Mouse (Mus musculus): ENCODE data around the gene Fetub. TPM values are rescaled to one million over a fixed set of nuclear protein-coding genes. Genes with fewer than 3 reads are reported as not detected.

The Fetub gene
- polyA plus RNA-seq, 1 experiment: 1.1 TPM

GRCm38 (mm10) chr16:22947371-22947770 lies 29.2 kb downstream of the Fetub start:
- no peak for TF ChIP-seq CTCF (conservative IDR thresholded peaks at IDR 0.05; ENCODE audit: insufficient read depth, insufficient read length, low read depth, low read length)
- no peak for TF ChIP-seq POLR2A (IDR thresholded peaks at IDR 0.05; ENCODE audit: low read depth, low read length)
- WGBS: 83% methylated on average over 2 of the region's 2 CpGs
- Histone ChIP-seq H3K36me3 (ENCODE audit: control insufficient read depth, insufficient read depth, low read length) (no peaks in the 10 kb centered on the region), H3K4me1 (ENCODE audit: control insufficient read depth, insufficient read depth, low read length) (no peaks in the 10 kb centered on the region), H3K27me3 (replicated peaks; ENCODE audit: control insufficient read depth, insufficient read depth, low read length) (no peaks in the 10 kb centered on the region), H3K27ac (ENCODE audit: insufficient read depth, low read depth, low read length) (no peak overlapping the region), H3K4me3 (ENCODE audit: insufficient read depth, low read depth, low read length) (no peak overlapping the region)
- DNase-seq: no peak

- Histone ChIP-seq H3K27ac (ENCODE audit: insufficient read depth, low read depth, low read length) (no peak within 1 kb of the TSS), H3K36me3 (ENCODE audit: control insufficient read depth, insufficient read depth, low read length) (no peaks in the 10 kb centered on the region), H3K4me1 (ENCODE audit: control insufficient read depth, insufficient read depth, low read length) (no peaks in the 10 kb centered on the region), H3K27me3 (replicated peaks; ENCODE audit: control insufficient read depth, insufficient read depth, low read length) (no peaks in the 10 kb centered on the region), H3K4me3 (ENCODE audit: insufficient read depth, low read depth, low read length) (no peak within 1 kb of the TSS)
- TF ChIP-seq CTCF (conservative IDR thresholded peaks at IDR 0.05; ENCODE audit: insufficient read depth, insufficient read length, low read depth, low read length): no peak
- TF ChIP-seq POLR2A (IDR thresholded peaks at IDR 0.05; ENCODE audit: low read depth, low read length): no peak
- DNase-seq: peak; percentile 30
- WGBS: 93% methylated on average over 6 of the region's 6 CpGs
These were observed 32.8 kb downstream of the Fetub start, which contains the start of gene Hrg for GRCm38 (mm10) chr16:22950840-22951395. Gene Hrg, plus strand, starts transcription at chr16:22951072.

- H3K27me3 ChIP-seq (replicated peaks; ENCODE audit: control insufficient read depth, insufficient read depth, low read length): no peaks in the 10 kb centered on the region
- 33% methylated on average over 4 of the region's 4 CpGs for whole genome bisulfite sequencing
- H3K4me1 ChIP-seq (ENCODE audit: control insufficient read depth, insufficient read depth, low read length): no peaks in the 10 kb centered on the region
- no peak overlapping the region for H3K4me3 ChIP-seq (ENCODE audit: insufficient read depth, low read depth, low read length)
- TF ChIP-seq CTCF (conservative IDR thresholded peaks at IDR 0.05; ENCODE audit: insufficient read depth, insufficient read length, low read depth, low read length) (0 out of 2 replicates have a peak, but pooled peaks have one; percentile 28), POLR2A (IDR thresholded peaks at IDR 0.05; ENCODE audit: low read depth, low read length) (no peak)
- peak; percentile 55 for DNase-seq
- no peaks in the 10 kb centered on the region for H3K36me3 ChIP-seq (ENCODE audit: control insufficient read depth, insufficient read depth, low read length)
- no peak overlapping the region for H3K27ac ChIP-seq (ENCODE audit: insufficient read depth, low read depth, low read length)
These were observed 34.9 kb downstream of the Fetub start for GRCm38 (mm10) chr16:22953069-22953468.

- no peaks in the 10 kb centered on the region for H3K27me3 ChIP-seq (replicated peaks; ENCODE audit: control insufficient read depth, insufficient read depth, low read length)
- H3K4me3 ChIP-seq (ENCODE audit: insufficient read depth, low read depth, low read length): no peak overlapping the region
- no peaks in the 10 kb centered on the region for H3K4me1 ChIP-seq (ENCODE audit: control insufficient read depth, insufficient read depth, low read length)
- no peak overlapping the region for H3K27ac ChIP-seq (ENCODE audit: insufficient read depth, low read depth, low read length)
- no peak for DNase-seq
- no peaks in the 10 kb centered on the region for H3K36me3 ChIP-seq (ENCODE audit: control insufficient read depth, insufficient read depth, low read length)
- TF ChIP-seq POLR2A (IDR thresholded peaks at IDR 0.05; ENCODE audit: low read depth, low read length): no peak
- whole genome bisulfite sequencing: 55% methylated on average over 13 of the region's 13 CpGs
These were observed 37.4 kb downstream of the Fetub start for GRCm38 (mm10) chr16:22955397-22956084.

GRCm38 (mm10) chr16:22956085-22956439 lies 37.9 kb downstream of the Fetub start:
- no peak for DNase-seq
- 72% methylated on average over 11 of the region's 11 CpGs for WGBS
- no peak for TF ChIP-seq POLR2A (IDR thresholded peaks at IDR 0.05; ENCODE audit: low read depth, low read length)
- no peak for TF ChIP-seq CTCF (conservative IDR thresholded peaks at IDR 0.05; ENCODE audit: insufficient read depth, insufficient read length, low read depth, low read length)
- Histone ChIP-seq H3K4me3 (ENCODE audit: insufficient read depth, low read depth, low read length) (no peak overlapping the region), H3K36me3 (ENCODE audit: control insufficient read depth, insufficient read depth, low read length) (no peaks in the 10 kb centered on the region), H3K27me3 (replicated peaks; ENCODE audit: control insufficient read depth, insufficient read depth, low read length) (no peaks in the 10 kb centered on the region), H3K4me1 (ENCODE audit: control insufficient read depth, insufficient read depth, low read length) (no peaks in the 10 kb centered on the region), H3K27ac (ENCODE audit: insufficient read depth, low read depth, low read length) (no peak overlapping the region)

DNA sequence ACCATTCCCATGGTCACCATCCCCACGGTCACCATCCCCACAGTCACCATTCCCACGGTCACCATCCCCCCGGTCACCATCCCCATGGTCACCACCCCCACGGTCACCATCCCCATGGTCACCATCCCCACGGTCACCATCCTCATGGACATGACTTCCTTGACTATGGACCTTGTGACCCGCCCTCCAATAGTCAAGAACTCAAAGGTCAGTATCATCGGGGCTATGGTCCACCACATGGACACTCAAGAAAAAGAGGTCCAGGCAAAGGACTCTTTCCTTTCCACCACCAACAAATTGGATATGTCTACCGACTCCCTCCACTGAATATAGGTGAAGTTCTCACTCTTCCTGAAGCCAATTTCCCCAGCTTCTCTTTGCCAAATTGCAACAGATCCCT lies 42.9 kb downstream of the Fetub start:
- Histone ChIP-seq H3K27me3 (replicated peaks; ENCODE audit: control insufficient read depth, insufficient read depth, low read length) (no peaks in the 10 kb centered on the region), H3K4me3 (ENCODE audit: insufficient read depth, low read depth, low read length) (no peak overlapping the region), H3K4me1 (ENCODE audit: control insufficient read depth, insufficient read depth, low read length) (no peaks in the 10 kb centered on the region), H3K36me3 (ENCODE audit: control insufficient read depth, insufficient read depth, low read length) (no peaks in the 10 kb centered on the region), H3K27ac (ENCODE audit: insufficient read depth, low read depth, low read length) (no peak overlapping the region)
- 93% methylated on average over 8 of the region's 8 CpGs for WGBS
- DNase-seq: no peak
- no peak for TF ChIP-seq POLR2A (IDR thresholded peaks at IDR 0.05; ENCODE audit: low read depth, low read length)

- WGBS: 83% methylated on average over 5 of the region's 5 CpGs
- no peak for DNase-seq
- Histone ChIP-seq H3K27ac (ENCODE audit: insufficient read depth, low read depth, low read length) (no peak overlapping the region), H3K4me1 (ENCODE audit: control insufficient read depth, insufficient read depth, low read length) (no peaks in the 10 kb centered on the region), H3K27me3 (replicated peaks; ENCODE audit: control insufficient read depth, insufficient read depth, low read length) (no peaks in the 10 kb centered on the region), H3K36me3 (ENCODE audit: control insufficient read depth, insufficient read depth, low read length) (no peaks in the 10 kb centered on the region), H3K4me3 (ENCODE audit: insufficient read depth, low read depth, low read length) (no peak overlapping the region)
- TF ChIP-seq CTCF (conservative IDR thresholded peaks at IDR 0.05; ENCODE audit: insufficient read depth, insufficient read length, low read depth, low read length): no peak
- TF ChIP-seq POLR2A (IDR thresholded peaks at IDR 0.05; ENCODE audit: low read depth, low read length): no peak
These were observed 44.1 kb downstream of the Fetub start for GRCm38 (mm10) chr16:22962256-22962655.

All from kidney, adult 2 months (tissue).